Mouse (Mus musculus): ENCODE measurements around the gene Ranbp17. TPM values are rescaled to one million over a fixed set of nuclear protein-coding genes. Genes with fewer than 3 reads are reported as not detected.

Gene Ranbp17
- 1.3 TPM in 2 replicates for polyA plus RNA-seq (2012; rRNA removed)

GRCm38 (mm10) chr11:33513376-33513991 is at the start of gene Ranbp17:
Gene Ranbp17, minus strand, starts transcription at chr11:33513746.

GRCm38 (mm10) chr11:33276637-33277036 is 236.9 kb downstream of the Ranbp17 start, which contains the start of gene Gm12117:
Gene Gm12117, minus strand, starts transcription at chr11:33276737.

GRCm38 (mm10) chr11:33203383-33204328 is 309.9 kb downstream of the Ranbp17 start, which contains the start of gene Tlx3:
Gene Tlx3, minus strand, starts transcription at chr11:33203589.

GRCm38 (mm10) chr11:33162998-33163506 is 350.5 kb downstream of the Ranbp17 start, which contains the start of gene Npm1:
Gene Npm1, minus strand, starts transcription at chr11:33163206.

Other genes with a start within 250 kb of the Ranbp17 start
- not detected in 2 replicates for gene Gm12117, start 237.0 kb downstream of the Ranbp17 start, polyA plus RNA-seq (2012; rRNA removed)
- 4.8 and 9.9 TPM in 2 replicates for gene Gabrp, start 65.2 kb upstream of the Ranbp17 start, polyA plus RNA-seq (2012; rRNA removed)
- not detected in 2 replicates for gene D130052B06Rik, start 85.6 kb upstream of the Ranbp17 start, polyA plus RNA-seq (2012; rRNA removed)